Mouse (Mus musculus): ENCODE results near the gene B3galt1.

The B3galt1 gene

DNA sequence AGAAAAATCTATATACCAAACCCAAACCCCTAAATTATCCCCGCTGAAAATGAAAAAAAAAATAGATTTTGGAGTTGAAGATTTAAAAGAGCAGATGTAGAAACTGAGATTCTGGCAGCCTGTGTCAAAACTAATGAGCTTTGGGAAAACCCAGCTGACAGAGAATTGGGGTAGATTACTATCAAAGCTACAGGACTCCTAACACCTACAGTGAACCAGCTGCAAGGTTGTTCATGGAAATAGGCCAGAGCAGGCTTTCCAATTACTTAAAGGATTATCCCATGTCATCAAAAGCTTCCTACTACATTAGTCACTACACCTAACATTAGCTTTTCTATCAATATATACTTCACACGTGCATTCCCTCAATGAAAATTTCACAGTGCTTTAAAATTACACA lies 165.1 kb downstream of the B3galt1 start:
- no peak for DNase-seq (ENCODE audit: low spot score)

DNA sequence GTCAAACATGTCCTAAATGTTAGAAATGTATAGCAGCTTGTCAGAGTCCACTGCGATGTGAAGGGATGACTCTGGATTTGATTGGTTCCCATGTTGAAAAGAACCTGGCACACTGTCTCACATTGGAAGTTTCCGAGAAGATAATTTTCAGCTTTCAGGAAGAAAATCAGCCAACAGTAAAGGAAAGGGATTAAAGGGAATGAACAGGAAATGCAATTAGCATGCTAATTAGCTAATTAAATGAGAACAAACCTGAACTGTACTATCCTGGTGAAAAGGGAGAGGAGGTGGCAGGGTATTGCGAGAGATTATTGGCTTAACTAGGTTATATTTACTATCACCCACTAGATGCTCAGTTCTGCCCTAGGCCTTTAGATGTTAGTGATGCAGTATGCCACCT lies 185.9 kb downstream of the B3galt1 start:
- no peak for DNase-seq (ENCODE audit: low spot score)

DNA sequence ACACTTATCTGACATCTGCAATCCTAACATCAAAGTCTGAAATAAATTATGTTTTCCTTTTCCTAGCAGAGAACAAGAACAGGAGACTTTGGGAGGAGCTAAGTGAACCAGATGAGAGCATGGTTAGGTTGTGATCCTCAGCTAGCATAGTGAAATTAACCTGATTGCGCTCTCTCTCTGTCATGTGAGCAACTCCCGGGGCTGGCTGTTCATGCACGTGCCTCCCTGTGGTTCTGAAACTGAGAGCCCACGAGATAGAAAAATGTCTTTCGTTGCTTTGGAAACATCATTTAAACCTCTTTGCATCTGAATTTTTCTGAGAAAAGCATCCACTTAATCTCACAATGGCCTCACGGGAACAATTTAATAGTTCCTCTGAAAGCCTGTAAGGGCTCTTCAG lies 190.8 kb downstream of the B3galt1 start:
- DNase-seq (ENCODE audit: low spot score): no peak

DNA sequence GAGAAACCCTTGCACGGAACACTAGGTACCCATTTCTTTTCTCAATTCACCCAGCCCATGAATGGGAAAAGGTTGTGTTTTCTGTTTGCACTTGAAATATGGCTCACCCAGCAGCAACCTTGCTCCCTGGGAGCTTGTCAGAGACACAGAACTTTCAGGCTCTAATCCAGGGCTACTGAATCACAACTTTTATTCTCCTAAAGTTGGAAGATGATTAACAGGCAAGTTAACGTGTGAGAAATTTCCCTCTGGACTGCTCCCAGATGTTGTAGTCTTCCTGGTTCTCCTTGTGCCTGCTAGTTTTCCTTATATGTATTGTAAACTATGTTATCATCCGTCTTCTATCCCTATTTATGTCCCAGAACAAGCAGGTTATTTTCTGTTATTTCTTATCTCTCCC lies 221.9 kb downstream of the B3galt1 start:
- no peak for DNase-seq (ENCODE audit: low spot score)

DNA sequence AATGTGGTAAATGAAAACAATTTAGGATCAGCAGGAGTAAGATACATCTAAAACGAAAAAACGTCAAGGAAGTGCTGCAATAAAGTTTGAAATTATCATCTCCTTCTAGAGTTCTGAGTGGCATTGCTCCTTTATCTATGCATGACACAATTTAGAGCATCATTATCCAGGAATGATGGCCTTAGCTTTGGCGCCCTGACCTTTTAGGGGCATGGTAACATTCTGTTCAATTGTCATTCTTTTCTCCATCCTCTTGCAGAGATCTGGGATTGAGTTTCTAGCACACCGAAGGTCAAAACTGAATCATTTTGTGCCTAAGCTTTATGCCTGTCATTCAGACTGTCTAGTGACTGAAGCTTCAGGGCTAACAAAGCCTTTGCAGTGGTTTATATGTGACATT lies 231.9 kb downstream of the B3galt1 start:
- DNase-seq (ENCODE audit: low spot score): no peak

DNA sequence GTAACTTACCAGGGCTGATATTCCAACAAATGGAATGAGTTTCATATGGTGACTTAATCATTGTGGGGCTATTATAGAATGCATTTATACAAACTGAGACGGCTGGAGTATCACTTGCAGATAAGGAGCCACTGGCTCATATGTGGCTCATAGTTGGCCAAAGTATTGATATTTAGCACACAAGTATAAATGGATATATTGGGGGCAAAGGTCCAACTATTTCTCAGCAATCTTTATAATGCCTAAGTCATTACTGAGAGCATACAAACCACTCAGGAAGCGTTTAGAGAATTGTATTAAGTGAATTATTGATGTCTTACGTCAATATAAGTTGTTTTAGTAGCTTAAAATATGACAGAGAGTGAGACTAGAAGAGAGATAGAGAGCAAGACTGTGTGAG lies 234.3 kb downstream of the B3galt1 start:
- DNase-seq (ENCODE audit: low spot score): no peak

DNA sequence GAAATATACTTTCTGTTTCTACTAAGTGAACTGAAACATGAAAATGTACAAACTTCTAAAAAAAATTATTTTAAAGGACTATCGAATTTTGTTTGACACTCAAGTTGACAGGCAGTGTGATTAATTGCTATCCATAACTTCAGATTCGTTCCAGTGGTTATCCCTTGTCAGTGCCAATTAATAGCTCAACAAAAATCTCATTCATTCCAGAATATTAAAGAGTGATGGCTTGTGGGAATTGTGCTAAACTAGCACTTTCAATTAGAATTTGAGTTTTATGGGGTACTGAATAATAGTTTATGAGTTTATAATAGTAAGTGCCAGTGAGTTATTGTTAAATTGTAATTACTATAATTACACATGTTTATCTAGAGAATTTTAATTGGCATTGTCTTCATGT lies 250.5 kb downstream of the B3galt1 start:
- DNase-seq (ENCODE audit: low spot score): no peak

DNA sequence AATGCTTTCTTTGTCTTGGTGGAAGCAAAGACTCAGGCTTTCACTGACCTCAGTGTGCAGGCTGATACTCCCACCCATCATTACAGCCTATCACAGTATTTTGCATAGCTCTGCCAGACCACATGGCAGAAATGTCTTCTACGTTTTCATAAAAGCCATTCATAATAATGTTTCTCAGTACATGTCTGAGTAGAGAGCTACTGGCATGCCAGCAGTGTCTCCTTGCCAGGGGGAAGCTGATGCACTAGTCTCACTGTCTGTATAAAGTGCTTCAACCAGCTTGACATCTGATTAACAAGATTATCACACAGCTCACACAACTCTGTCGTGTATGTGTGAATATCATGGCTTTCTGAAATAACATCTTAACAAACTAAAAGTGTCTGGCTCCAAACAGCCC lies 252.3 kb downstream of the B3galt1 start:
- no peak for DNase-seq (ENCODE audit: low spot score)

DNA sequence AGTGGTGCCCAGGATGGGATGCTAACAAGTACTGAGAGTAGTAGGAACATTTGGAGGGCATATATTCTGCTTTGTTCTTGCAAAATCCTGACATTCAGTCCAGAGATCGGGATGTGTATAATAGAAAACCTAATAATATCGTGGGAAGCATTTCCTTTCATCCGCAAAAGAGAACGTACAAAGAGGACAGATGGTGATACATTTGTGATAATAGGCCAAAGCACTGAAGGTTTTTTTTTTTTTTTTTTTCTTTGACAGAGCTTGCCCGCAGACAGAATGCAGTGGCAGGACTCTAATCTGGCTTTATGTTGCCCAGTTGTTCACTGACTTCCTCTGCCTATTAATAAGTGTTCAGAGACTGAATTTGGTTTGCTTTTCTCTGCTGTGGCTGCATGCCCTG lies 256.7 kb downstream of the B3galt1 start:
- no peak for DNase-seq (ENCODE audit: low spot score)

DNA sequence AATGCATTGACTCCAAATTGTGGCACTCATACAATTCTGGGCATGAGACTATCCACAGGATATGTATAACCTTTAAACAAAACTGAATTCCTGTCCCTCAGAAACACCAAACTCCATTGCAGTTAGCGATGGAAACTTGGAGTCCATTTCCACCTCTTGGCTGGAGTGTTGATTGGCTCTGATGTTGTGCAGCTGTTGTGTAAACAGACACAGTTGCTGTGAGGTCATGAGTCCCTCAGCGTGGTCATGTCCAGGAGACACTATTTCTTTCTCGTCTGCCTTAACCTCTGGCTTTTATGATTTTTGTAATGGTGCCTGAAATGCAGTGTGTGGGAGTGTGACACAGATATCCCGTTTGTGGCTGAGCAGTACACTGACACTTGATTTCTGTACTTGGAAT lies 262.0 kb downstream of the B3galt1 start:
- DNase-seq (ENCODE audit: low spot score): no peak

DNA sequence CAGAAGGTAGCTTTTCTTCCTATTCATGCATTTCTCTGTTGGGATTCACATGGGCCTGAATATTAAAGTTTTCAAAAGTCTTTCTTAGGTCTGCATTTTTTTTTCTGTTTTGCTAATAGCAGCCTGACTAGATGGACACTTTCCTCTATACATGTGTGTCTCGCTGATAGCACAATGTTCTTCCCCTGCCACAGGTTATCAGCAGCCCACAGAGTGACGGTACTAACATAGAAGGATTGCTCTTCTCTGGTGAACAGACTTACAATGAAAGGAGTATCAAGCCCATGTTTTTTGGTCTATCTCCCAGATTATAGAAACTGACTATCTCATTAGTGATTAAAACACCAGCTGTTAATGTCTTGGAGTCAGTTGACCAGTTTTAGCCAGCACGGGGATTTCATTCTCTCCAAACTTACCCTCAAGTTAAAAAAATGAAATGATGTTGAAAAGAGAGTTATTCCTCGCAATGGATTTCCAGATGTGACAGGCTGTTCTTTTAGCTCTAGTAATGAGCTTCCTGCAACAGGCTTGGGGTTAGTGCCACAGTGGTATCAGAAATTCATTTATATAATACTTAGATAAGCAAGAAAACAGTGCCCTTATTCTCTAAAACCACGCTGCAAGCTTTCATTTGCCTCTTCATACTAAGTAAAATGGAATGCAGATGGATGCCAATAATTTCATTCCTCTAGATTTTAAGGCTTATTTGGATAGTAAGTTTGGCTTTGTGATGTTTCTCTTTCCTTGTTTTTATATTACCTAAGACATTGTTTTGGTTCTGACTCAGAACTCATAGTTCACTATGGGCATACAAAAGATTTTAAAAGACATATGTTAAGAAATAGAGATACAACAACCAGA lies 263.6 kb downstream of the B3galt1 start:
- DNase-seq (ENCODE audit: low spot score): no peak

DNA sequence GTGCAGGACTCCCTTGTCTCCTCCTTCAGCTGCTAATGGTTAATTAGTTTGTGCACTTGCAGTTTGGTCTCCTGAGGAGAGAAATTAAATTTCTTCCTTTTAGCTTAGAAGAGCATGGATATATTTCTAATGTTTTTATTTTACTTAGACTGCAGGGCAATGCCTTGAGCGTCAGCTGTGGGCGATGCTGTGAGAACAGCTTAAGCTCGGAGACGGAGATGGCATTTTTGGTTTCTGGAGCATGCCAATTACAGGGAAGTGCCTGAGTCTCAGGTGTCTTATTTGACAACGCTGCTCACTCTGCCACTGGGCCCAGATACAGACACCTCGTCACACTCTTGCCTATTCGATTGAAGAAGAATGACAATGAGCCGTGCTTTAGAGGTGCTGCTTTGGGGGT lies 282.1 kb downstream of the B3galt1 start:
- DNase-seq (ENCODE audit: low spot score): no peak

DNA sequence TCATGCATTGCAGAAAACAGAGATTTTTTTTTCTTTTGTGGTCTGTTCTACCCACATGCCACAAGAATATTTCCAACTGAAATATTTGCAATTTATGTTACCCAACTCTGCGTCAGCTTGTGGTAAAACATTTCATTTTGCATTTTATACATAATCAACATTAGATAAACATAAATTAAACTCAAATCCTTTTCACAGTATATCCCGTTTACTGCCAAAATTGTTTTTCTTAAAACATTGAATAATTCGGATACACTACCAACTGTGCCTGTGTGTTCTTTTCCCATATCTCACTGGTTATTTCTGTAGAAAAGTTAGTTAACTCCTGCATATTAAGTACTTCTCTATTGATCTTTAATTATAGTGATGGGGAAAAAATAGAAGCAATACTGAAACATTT lies 285.1 kb downstream of the B3galt1 start:
- no peak for DNase-seq (ENCODE audit: low spot score)

DNA sequence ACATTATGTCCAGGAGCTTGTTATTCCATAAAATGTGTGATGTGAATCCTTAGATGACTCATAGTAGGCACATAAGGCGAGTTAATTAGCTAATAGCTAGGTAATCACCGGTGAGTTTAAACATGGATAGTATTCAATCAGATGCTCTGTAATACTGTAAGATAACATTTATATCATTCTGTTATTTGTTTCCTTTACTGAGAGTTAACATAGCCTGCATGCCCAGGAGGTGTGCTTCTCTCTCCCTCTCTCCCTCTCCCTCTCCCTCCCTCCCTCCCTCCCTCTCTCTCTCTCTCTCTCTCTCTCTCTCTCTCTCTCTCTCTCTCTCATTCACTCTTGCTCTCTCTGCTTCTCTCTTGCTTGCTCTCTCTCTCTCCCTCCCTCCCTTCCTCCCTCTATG lies 292.7 kb downstream of the B3galt1 start:
- DNase-seq (ENCODE audit: low spot score): no peak

DNA sequence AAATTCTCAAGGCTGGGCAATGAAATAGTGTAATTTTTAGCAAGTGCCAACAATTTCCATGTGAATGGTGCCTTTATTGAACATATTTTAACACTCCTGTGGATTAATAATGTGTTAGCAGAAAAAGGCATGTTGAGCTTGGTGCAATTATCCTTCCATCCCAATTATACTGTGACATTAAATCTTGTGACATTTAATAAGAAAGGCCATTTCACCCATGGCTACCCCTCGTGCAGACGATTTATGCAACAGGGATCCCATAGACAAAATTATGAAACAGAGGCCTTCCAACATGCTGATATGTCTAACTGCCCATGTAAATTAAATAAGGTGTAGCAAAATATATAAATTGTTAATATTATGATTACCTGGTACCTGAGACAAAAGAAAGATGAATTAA lies 293.3 kb downstream of the B3galt1 start:
- DNase-seq (ENCODE audit: low spot score): no peak

DNA sequence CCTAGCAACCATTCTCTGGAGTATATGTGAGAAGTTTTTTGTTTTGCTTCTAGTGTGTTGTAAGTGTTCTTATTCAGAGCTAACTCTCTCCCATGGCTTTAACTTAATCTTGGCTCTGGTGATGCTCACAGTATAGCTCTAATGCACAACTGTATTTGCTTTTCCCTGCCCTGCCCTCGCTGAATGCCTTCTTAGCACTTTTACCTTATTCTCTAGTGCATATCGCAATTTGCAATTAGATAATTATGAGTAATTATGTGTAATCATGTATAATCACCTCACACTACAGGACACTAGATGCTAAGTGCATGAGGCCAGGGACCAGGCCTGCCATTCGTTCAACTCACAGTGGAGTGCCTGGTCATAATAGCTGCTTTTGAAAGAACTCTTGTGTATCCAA lies 307.7 kb downstream of the B3galt1 start:
- DNase-seq (ENCODE audit: low spot score): no peak

DNA sequence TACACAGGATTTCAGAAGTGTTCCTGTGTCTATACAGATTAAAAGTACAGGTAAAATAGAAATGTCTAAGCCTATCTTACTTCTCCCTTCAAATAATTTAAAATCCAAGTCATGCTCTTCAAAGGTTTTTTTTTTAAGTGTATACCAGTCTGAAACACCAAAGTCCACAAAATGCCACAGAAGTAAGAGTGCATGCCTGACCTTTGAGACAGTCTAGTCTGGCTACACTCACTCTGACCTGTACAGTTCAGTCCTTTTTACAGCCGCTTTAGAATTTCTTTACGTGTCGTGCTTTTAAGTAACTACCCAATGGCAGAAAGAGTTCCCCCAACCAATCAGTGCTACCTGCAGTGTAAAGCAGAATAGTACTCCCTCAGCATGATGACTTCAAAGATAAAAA lies 314.2 kb downstream of the B3galt1 start:
- DNase-seq (ENCODE audit: low spot score): no peak

DNA sequence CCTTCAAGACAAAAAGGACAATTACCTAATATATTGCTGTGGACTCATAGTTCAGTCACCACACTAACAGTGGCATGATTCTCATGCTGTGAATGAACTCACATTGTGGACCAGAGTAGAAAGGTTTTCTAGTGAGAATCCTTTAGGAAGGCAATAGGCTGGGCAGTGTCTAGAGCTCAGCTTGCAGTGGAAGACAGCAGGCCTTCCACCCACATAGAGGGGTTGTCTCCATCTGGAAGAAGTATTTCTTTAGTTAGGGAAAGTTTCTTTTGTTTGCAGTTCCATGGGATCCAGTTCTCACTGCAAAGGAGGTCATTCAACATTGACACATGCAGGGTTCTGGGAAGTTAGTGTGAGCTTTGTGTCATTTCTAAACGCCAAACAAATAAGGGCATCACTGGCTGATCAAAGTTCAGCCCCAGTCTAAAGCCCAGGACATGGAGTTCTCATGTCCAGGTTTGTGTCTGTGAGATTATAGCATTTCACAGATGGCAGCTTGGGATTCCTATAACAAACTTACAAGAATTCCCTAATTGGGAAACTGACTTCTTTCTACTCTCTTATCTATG lies 316.1 kb downstream of the B3galt1 start:
- DNase-seq (ENCODE audit: low spot score): no peak

DNA sequence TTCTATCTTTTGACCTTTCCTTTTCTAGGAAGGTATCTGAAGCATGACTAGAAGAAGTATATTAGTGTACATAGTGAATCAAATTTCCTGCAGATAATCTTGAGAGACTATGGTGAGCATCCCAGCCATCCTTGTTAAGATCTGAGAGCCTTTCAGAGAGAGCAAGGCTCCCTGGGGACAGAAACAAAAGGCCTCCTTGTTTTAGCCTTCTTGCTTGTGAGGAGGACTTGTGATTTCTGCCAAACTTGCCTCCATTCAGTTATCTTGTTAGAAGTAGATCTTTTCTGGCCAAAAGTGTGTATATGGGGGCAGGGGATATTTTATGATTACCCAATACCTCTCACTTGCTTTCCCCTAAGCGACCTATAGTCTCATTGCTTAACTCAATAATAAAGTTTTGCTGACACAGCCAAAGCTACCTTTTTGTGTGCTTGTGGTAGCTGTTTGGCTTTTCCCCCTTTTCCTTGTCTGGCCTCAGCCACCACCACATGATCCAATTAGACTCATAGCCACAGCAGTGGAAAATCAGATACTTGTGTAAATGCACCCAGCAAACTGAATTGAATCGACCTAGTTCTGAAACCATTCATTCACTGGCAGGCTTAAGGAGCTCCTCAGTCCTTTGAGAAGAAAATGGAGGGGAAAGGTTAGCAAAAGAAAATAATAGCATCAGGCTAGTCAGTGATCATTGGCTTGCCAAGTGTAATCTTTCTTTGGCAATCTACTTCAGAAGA lies 332.5 kb downstream of the B3galt1 start:
- DNase-seq (ENCODE audit: low spot score): no peak

DNA sequence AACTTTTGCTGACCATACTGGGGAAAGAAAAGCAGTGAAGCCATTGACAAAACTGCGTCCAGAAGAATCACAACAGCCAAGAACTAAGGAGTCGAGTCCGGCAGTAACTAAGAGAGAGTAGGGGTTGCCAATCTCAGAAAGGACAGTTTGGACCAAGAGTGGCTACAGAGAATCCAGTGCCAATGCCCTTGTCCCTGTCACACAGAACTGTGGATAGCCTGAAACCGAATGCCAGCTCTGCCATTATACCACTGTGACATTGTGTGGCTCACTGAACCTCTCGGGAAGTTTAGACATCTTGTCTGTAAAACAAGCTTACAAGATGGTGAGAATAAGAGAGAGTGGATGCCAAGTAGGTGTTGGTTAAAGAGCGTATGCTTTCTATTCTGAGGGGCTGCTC lies 335.9 kb downstream of the B3galt1 start:
- no peak for DNase-seq (ENCODE audit: low spot score)

DNA sequence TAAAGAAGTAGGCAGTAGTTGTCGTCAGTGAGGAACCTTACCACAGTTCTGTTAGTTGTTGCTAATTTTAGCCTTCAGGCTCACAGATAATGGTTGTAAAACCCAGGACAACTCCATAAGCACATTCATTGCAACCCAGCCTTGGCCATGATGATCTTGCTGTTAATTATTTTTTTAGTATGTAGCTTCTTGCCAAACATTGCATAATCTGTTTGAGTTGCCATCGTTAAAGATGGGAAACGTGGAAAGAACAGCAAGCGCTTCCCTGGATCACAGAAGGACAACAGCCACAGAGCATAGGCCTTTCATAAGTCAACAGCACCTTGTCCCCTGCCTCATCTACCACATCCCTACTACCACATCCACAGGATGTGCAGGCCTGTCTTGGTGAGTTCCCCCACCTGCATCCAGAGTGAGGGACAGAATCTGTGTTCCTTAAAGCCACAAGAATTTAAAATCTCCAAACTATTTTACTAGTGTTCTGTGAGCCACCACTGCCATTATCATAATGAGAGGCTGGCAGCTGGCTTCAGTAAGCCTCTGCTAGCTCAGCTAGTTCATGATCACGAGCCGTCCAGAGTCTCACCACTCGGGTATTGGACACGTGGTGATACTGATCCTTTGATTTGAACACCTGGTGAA lies 337.1 kb downstream of the B3galt1 start:
- DNase-seq (ENCODE audit: low spot score): no peak

DNA sequence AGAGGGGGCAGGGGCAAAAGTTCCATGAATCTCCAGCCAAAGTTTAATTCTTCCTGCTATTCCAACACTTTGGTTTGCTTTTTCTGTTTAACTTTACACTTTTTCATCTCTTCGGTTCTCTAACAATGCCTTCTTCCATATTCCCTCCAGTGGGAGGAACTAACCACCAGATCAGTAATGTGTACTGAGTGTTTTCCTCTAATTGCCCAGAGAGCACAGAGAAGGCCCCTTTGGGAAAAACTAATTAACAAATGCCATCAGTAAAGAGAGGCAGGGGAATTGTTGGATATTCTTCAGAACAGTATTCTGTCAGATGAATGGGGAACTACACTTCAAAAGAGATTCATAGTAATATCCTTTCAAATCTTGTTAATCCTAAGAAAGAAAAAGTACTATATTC lies 338.1 kb downstream of the B3galt1 start:
- no peak for DNase-seq (ENCODE audit: low spot score)

DNA sequence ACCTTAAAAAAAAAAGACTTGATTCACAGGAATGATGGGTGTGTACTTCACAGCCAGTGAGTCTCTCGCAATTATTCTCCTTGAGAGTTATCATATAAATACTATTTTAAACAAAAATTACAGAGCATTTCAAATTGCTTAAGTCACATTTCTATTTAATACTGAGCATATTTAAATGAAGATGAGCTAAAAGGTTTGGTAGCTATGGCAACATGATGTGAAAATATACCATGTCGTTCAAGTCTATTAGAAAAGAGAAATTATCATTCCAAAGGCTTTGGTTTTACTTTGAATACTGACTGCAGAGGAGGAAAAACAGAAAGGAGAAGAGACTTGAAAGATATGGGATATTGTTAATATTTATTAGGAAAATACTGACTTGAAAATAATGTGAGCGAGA lies 366.3 kb downstream of the B3galt1 start:
- no peak for DNase-seq (ENCODE audit: low spot score)
